Mouse (Mus musculus) myocyte (in vitro differentiated cells): Measurements from ENCODE around the gene Lgsn. TPM values are rescaled to one million over a fixed set of nuclear protein-coding genes. Genes with fewer than 3 reads are reported as not detected.

Source experiments
- H3K27me3 ChIP-seq: one replicate; pipeline ENCODE4 v1.6.1; 2011; ENCODE audit not compliant: control insufficient read depth, insufficient read depth, insufficient read length
- H3K36me3 ChIP-seq: one replicate; pipeline ENCODE4 v1.6.1; 2011; ENCODE audit not compliant: control insufficient read depth, insufficient read depth
- H3K4me2 ChIP-seq: one replicate; pipeline ENCODE4 v1.6.1; 2011; ENCODE audit warnings: low read depth, control low read depth
- H3K4me3 ChIP-seq: one replicate; pipeline ENCODE4 v1.5.1; 2011; ENCODE audit warnings: mild to moderate bottlenecking, control low read depth, moderate library complexity
- H3K79me2 ChIP-seq: one replicate; pipeline ENCODE4 v1.6.1; 2011; ENCODE audit not compliant: control insufficient read depth, insufficient read depth
- H3ac ChIP-seq: one replicate; pipeline ENCODE4 v1.6.1; 2011; ENCODE audit not compliant: control insufficient read depth, insufficient read length
- CEBPB ChIP-seq: IDR thresholded peaks from 2 replicates; pipeline ENCODE4 v1.6.1; 2011; ENCODE audit warnings: mild to moderate bottlenecking, moderate library complexity; ENCODE audit not compliant: poor library complexity, insufficient read depth, severe bottlenecking
- E2F4 ChIP-seq: IDR thresholded peaks from one replicate; pipeline ENCODE4 v1.6.1; 2011; ENCODE audit warnings: mild to moderate bottlenecking, control low read depth, moderate library complexity; ENCODE audit not compliant: insufficient read depth
- MAX ChIP-seq: IDR thresholded peaks from one replicate; pipeline ENCODE4 v1.6.1; 2011; ENCODE audit warnings: low read depth, mild to moderate bottlenecking, control low read depth
- MYOD1 ChIP-seq, 3 experiments: IDR thresholded peaks; one replicate each; pipeline ENCODE4 v1.6.1; 2011; ENCODE audit warnings: control low read depth in 2 of 3, low read depth in 2 of 3, mild to moderate bottlenecking in 2 of 3, moderate library complexity in 1 of 3; ENCODE audit not compliant: insufficient read length in 2 of 3, control insufficient read depth in 1 of 3
- MYOG ChIP-seq, 3 experiments: IDR thresholded peaks; one replicate each; pipeline ENCODE4 v1.6.1; 2011; ENCODE audit warnings: control low read depth in 2 of 3, low read depth in 2 of 3, mild to moderate bottlenecking in 2 of 3; ENCODE audit not compliant: insufficient read length in 2 of 3, control insufficient read depth in 1 of 3, insufficient read depth in 1 of 3
- POLR2A ChIP-seq: IDR thresholded peaks from one replicate; pipeline ENCODE4 v1.6.1; 2011; ENCODE audit warnings: low read depth, mild to moderate bottlenecking, control low read depth, moderate library complexity; ENCODE audit not compliant: insufficient read length
- POLR2AphosphoS2 ChIP-seq: IDR thresholded peaks from one replicate; pipeline ENCODE4 v1.6.1; 2011; ENCODE audit warnings: low read depth, control low read depth; ENCODE audit not compliant: insufficient read length
- REST ChIP-seq: IDR thresholded peaks from one replicate; pipeline ENCODE4 v1.6.1; 2011; ENCODE audit warnings: mild to moderate bottlenecking, control low read depth, moderate library complexity; ENCODE audit not compliant: insufficient read depth, insufficient read length
- SRF ChIP-seq: IDR thresholded peaks from one replicate; pipeline ENCODE4 v1.6.1; 2011; ENCODE audit warnings: low read depth; ENCODE audit not compliant: control insufficient read depth, insufficient read length
- TCF12 ChIP-seq: IDR thresholded peaks from one replicate; pipeline ENCODE4 v1.6.1; 2011; ENCODE audit warnings: mild to moderate bottlenecking, control low read depth; ENCODE audit not compliant: poor library complexity, insufficient read depth, severe bottlenecking
- TCF3 ChIP-seq: IDR thresholded peaks from one replicate; pipeline ENCODE4 v1.6.1; 2011; ENCODE audit warnings: low read depth, control low read depth; ENCODE audit not compliant: insufficient read length
- USF1 ChIP-seq: IDR thresholded peaks from one replicate; pipeline ENCODE4 v1.6.1; 2011; ENCODE audit warnings: low read depth, mild to moderate bottlenecking, control low read depth, moderate library complexity
- polyA plus RNA-seq: library from polyadenylated mRNA; unstranded; fragments of >200 nt; fragmentation: generic; extraction: Trizol; gene quantifications from one replicate; pipeline ENCODE4 v1.2.1, GENCODE M21; 2012; ENCODE audit warnings: missing spikeins

Gene Lgsn
- polyA plus RNA-seq, 1 experiment, result not detected

GRCm38 (mm10) chr1:31195633-31196032, 19.4 kb downstream of the Lgsn start:
- Histone ChIP-seq H3ac (no peak overlapping the region), H3K4me3 (no peak overlapping the region), H3K4me2 (no peak overlapping the region), H3K36me3 (no peaks in the 10 kb centered on the region), H3K27me3 (no peaks in the 10 kb centered on the region), H3K79me2 (no peaks in the 10 kb centered on the region)
- TF ChIP-seq TCF3 (no peak), SRF (no peak), POLR2A (no peak), USF1 (no peak), REST (no peak), MYOD1 (IDR thresholded peaks at IDR 0.05; ENCODE audit: control insufficient read depth in 1 of 3, insufficient read length in 2 of 3, low read depth in 2 of 3) (no peak), E2F4 (no peak), MAX (no peak), TCF12 (no peak), CEBPB (no peak), POLR2AphosphoS2 (no peak), MYOG (IDR thresholded peaks at IDR 0.05; ENCODE audit: control insufficient read depth in 1 of 3, insufficient read depth in 1 of 3, insufficient read length in 2 of 3, low read depth in 2 of 3) (no peak)

DNA sequence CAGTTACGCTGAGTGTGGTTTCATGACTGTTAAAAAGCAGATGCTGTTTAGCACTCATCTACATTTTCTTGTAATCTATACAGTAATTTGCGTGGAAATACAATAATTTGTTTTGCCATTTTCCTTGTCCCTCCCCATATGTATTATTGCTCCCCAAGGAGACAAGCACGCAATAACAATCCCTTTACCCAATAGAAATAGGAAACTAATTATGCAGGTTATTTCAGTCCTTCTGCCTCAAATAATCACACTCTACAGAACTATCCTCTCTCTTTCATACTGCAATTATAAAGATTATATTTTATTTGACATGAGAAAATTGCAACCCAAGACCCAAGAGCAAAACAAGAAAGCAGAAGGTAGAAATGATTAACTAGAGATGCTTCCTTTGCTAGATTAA, 20.8 kb downstream of the Lgsn start:
- TF ChIP-seq USF1, result no peak
- TF ChIP-seq CEBPB, result no peak
- no peak for TF ChIP-seq POLR2A
- no peak for TF ChIP-seq TCF12
- TF ChIP-seq TCF3, result no peak
- TF ChIP-seq POLR2AphosphoS2, result no peak
- no peak for TF ChIP-seq E2F4
- H3K79me2 ChIP-seq, result no peaks in the 10 kb centered on the region
- H3K4me3 ChIP-seq, result no peak overlapping the region
- no peak overlapping the region for H3K4me2 ChIP-seq
- H3ac ChIP-seq, result no peak overlapping the region
- no peaks in the 10 kb centered on the region for H3K36me3 ChIP-seq
- no peaks in the 10 kb centered on the region for H3K27me3 ChIP-seq

DNA sequence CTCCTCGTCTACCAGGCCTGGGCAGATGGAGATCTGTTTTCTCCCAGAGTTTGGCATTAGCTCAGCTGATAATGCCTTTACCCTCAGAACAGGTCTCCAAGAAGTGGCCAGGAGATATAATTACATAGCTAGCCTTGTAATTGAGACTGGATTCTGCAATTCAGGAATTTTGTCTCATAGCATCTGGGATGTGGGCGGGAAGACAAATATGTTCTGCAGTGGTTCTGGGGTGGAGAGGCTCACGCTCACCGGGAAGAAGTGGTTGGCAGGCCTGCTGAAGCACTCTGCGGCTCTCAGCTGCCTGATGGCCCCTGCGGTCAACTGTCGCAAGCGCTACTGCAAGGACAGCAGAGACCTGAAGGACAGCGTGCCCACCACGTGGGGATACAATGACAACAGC, 27.6 kb downstream of the Lgsn start:
- Histone ChIP-seq H3K36me3 (no peaks in the 10 kb centered on the region), H3K4me2 (no peak overlapping the region), H3K27me3 (no peaks in the 10 kb centered on the region), H3K79me2 (no peaks in the 10 kb centered on the region), H3K4me3 (no peak overlapping the region), H3ac (no peak overlapping the region)
- TF ChIP-seq REST, result no peak
- no peak for TF ChIP-seq POLR2A
- TF ChIP-seq CEBPB, result no peak
- no peak for TF ChIP-seq E2F4
- TF ChIP-seq TCF12, result no peak
- TF ChIP-seq SRF, result no peak
- TF ChIP-seq MAX, result no peak
- no peak for TF ChIP-seq POLR2AphosphoS2
- no peak for TF ChIP-seq USF1
- TF ChIP-seq MYOG (IDR thresholded peaks at IDR 0.05; ENCODE audit: control insufficient read depth in 1 of 3, insufficient read depth in 1 of 3, insufficient read length in 2 of 3, low read depth in 2 of 3), result no peak
- no peak for TF ChIP-seq MYOD1 (IDR thresholded peaks at IDR 0.05; ENCODE audit: control insufficient read depth in 1 of 3, insufficient read length in 2 of 3, low read depth in 2 of 3)
- no peak for TF ChIP-seq TCF3

- no peaks in the 10 kb centered on the region for H3K79me2 ChIP-seq
- H3ac ChIP-seq, result no peak overlapping the region
- no peak overlapping the region for H3K4me3 ChIP-seq
- no peaks in the 10 kb centered on the region for H3K36me3 ChIP-seq
- TF ChIP-seq MYOD1 (IDR thresholded peaks at IDR 0.05; ENCODE audit: control insufficient read depth in 1 of 3, insufficient read length in 2 of 3, low read depth in 2 of 3), result no peak
- TF ChIP-seq TCF3, result no peak
- TF ChIP-seq MYOG (IDR thresholded peaks at IDR 0.05; ENCODE audit: control insufficient read depth in 1 of 3, insufficient read depth in 1 of 3, insufficient read length in 2 of 3, low read depth in 2 of 3), result no peak
- no peak for TF ChIP-seq SRF
- TF ChIP-seq POLR2A, result no peak
- TF ChIP-seq MAX, result no peak
- no peak for TF ChIP-seq REST
- no peak for TF ChIP-seq E2F4
- no peak for TF ChIP-seq USF1
- no peak for TF ChIP-seq POLR2AphosphoS2
- no peak for TF ChIP-seq TCF12
- TF ChIP-seq CEBPB, result no peak
- H3K27me3 ChIP-seq, result no peaks in the 10 kb centered on the region
- no peak overlapping the region for H3K4me2 ChIP-seq
These were observed 29.1 kb downstream of the Lgsn start for GRCm38 (mm10) chr1:31205346-31205745.

DNA sequence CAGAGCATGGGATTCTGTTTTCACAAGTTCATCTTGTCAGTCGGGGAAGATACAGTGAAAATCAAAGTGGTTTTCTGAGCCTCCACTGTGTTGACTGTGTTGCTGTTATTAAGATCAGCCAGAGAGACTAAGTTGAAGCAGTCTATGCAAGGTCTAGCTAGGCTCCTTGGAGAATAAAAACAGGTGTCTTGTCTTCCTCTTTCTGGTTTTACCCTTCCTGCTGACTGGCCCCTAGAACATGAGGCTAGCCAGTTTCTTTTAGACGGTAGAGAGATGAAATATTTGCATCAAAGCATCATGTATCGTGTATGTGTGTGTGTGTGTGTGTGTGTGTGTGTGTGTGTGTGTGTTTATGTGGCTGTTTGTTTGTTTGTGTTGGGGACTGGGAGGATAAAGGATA, 29.6 kb downstream of the Lgsn start:
- no peaks in the 10 kb centered on the region for H3K36me3 ChIP-seq
- H3K27me3 ChIP-seq, result no peaks in the 10 kb centered on the region
- TF ChIP-seq CEBPB (no peak), POLR2AphosphoS2 (no peak), USF1 (no peak), MAX (no peak), REST (no peak), SRF (no peak), TCF12 (no peak), POLR2A (no peak), MYOD1 (IDR thresholded peaks at IDR 0.05; ENCODE audit: control insufficient read depth in 1 of 3, insufficient read length in 2 of 3, low read depth in 2 of 3) (no peak), MYOG (IDR thresholded peaks at IDR 0.05; ENCODE audit: control insufficient read depth in 1 of 3, insufficient read depth in 1 of 3, insufficient read length in 2 of 3, low read depth in 2 of 3) (no peak), TCF3 (no peak), E2F4 (no peak)
- no peak overlapping the region for H3ac ChIP-seq
- no peak overlapping the region for H3K4me2 ChIP-seq
- H3K79me2 ChIP-seq, result no peaks in the 10 kb centered on the region
- H3K4me3 ChIP-seq, result no peak overlapping the region
